In genomic region chr10:5288262-5288661, GRCm38 (mm10) we compare ENCODE assay signal across 11 mouse cellular contexts.
DNase-seq lines count a peak whose midpoint lies in the region; ATAC-seq and TF ChIP-seq lines count a peak whose summit lies in the region.
"Had no signal": no experiment of that assay in that cellular context is flagged by ENCODE, and none has a peak within 500 bp of the region (broad histone marks: within the 10 kb centered on the region; RNA-seq: fewer than 3 reads in every experiment).

No protein-coding gene starts in this region.

- H3K4me2 ChIP-seq in embryonic facial prominence, embryonic 15.5 days (replicated peaks) = peak overlapping the region; percentile 41
- peak overlapping the region; percentile 48 for H3K4me2 ChIP-seq in limb, embryonic 12.5 days
- H3K4me2 ChIP-seq in stomach, embryonic 16.5 days (ENCODE audit: low read depth, low read length) = peak overlapping the region; percentile 56
- H3K4me2 ChIP-seq: forebrain, embryonic 12.5 days had no signal

- H3K9ac ChIP-seq in liver, adult 2 months (ENCODE audit: low read depth, low read length) = no peak overlapping the region
- no peak overlapping the region for H3K9ac ChIP-seq in embryonic facial prominence, embryonic 15.5 days
- H3K9ac ChIP-seq in limb, embryonic 12.5 days (replicated peaks) = 0 out of 2 replicates have a peak overlapping the region, but pooled peaks have one; percentile 27
- H3K9ac ChIP-seq in stomach, embryonic 16.5 days (ENCODE audit: low read length) = peak overlapping the region; percentile 26; the same call in 1 of the 2 replicates
- H3K9ac ChIP-seq: forebrain, embryonic 12.5 days; liver, embryonic 14.5 days had no signal

- no peaks in the 10 kb centered on the region for H3K27me3 ChIP-seq in liver, adult 2 months (ENCODE audit: control insufficient read depth, insufficient read depth, low read length)
- no peaks in the 10 kb centered on the region for H3K27me3 ChIP-seq in embryonic facial prominence, embryonic 15.5 days
- no peaks in the 10 kb centered on the region for H3K27me3 ChIP-seq in limb, embryonic 12.5 days
- H3K27me3 ChIP-seq in stomach, embryonic 16.5 days (ENCODE audit: control insufficient read depth, insufficient read depth, low read length) = no peaks in the 10 kb centered on the region
- H3K27me3 ChIP-seq: forebrain, embryonic 12.5 days had no signal

- 0 out of 2 replicates have a peak overlapping the region, but pooled peaks have one; percentile 35 for H3K4me3 ChIP-seq in liver, adult 2 months (ENCODE audit: insufficient read depth, low read depth, low read length)
- peak overlapping the region; percentile 37 for H3K4me3 ChIP-seq in embryonic facial prominence, embryonic 15.5 days (replicated peaks)
- H3K4me3 ChIP-seq in limb, embryonic 12.5 days (replicated peaks) = peak overlapping the region; percentile 31
- peak overlapping the region; percentile 37 for H3K4me3 ChIP-seq in stomach, embryonic 16.5 days (replicated peaks; ENCODE audit: low read length)
- H3K4me3 ChIP-seq: forebrain, embryonic 12.5 days had no signal

- no peak for TF ChIP-seq POLR2A in liver, adult 2 months (IDR thresholded peaks at IDR 0.05; ENCODE audit: extremely low read depth, insufficient read depth, low read length)

- 52% methylated on average over 6 of the region's 6 CpGs for WGBS in liver, adult 2 months
- WGBS in embryonic facial prominence, embryonic 15.5 days = 8% methylated on average over 6 of the region's 6 CpGs
- 64% methylated on average over 6 of the region's 6 CpGs for WGBS in limb, embryonic 12.5 days
- whole genome bisulfite sequencing in stomach, embryonic 16.5 days = 22% methylated on average over 6 of the region's 6 CpGs

- H3K27ac ChIP-seq in liver, adult 2 months (replicated peaks; ENCODE audit: insufficient read depth, low read depth, low read length) = no peak overlapping the region
- H3K27ac ChIP-seq in embryonic facial prominence, embryonic 15.5 days (replicated peaks) = peak overlapping the region; percentile 92
- H3K27ac ChIP-seq in limb, embryonic 12.5 days = peak overlapping the region; percentile 92; the same call in 1 of the 2 replicates
- peak overlapping the region; percentile 94 for H3K27ac ChIP-seq in stomach, embryonic 16.5 days (ENCODE audit: low read length)
- H3K27ac ChIP-seq: forebrain, embryonic 12.5 days; hindbrain, postnatal 0 days; liver, embryonic 14.5 days had no signal

- no peaks in the 10 kb centered on the region for H3K4me1 ChIP-seq in liver, adult 2 months (ENCODE audit: control insufficient read depth, insufficient read depth, low read length)
- 0 out of 2 replicates have a peak, but pooled peaks cover 9% of the 10 kb centered on the region for H3K4me1 ChIP-seq in embryonic facial prominence, embryonic 15.5 days
- peaks cover 25% of the 10 kb centered on the region for H3K4me1 ChIP-seq in limb, embryonic 12.5 days (replicated peaks)
- H3K4me1 ChIP-seq in stomach, embryonic 16.5 days (ENCODE audit: control insufficient read depth, insufficient read depth, low read length) = no peaks in the 10 kb centered on the region
- H3K4me1 ChIP-seq: forebrain, embryonic 12.5 days had no signal

- H3K9me3 ChIP-seq in embryonic facial prominence, embryonic 15.5 days (replicated peaks) = 0 out of 2 replicates have a peak, but pooled peaks cover 3% of the 10 kb centered on the region
- H3K9me3 ChIP-seq in limb, embryonic 12.5 days = peaks cover 10% of the 10 kb centered on the region
- H3K9me3 ChIP-seq in stomach, embryonic 16.5 days (replicated peaks; ENCODE audit: control insufficient read depth, low read length) = no peaks in the 10 kb centered on the region; the same call in 1 of the 2 replicates
- H3K9me3 ChIP-seq: forebrain, embryonic 12.5 days had no signal

- H3K36me3 ChIP-seq in liver, adult 2 months (ENCODE audit: control insufficient read depth, insufficient read depth, low read length) = peaks cover 6% of the 10 kb centered on the region
- no peaks in the 10 kb centered on the region for H3K36me3 ChIP-seq in embryonic facial prominence, embryonic 15.5 days
- H3K36me3 ChIP-seq in limb, embryonic 12.5 days = no peaks in the 10 kb centered on the region
- no peaks in the 10 kb centered on the region; the same call in 1 of the 2 replicates for H3K36me3 ChIP-seq in stomach, embryonic 16.5 days (ENCODE audit: control insufficient read depth, insufficient read depth, low read length)
- H3K36me3 ChIP-seq: forebrain, embryonic 12.5 days had no signal

- H3K79me2 ChIP-seq in liver, adult 2 months (ENCODE audit: control insufficient read depth, insufficient read depth, low read length) = no peaks in the 10 kb centered on the region

- TF ChIP-seq CTCF in liver, adult 2 months (IDR thresholded peaks at IDR 0.05; ENCODE audit: low read depth, low read length) = no peak

- peak; percentile 40 for DNase-seq in liver, adult 2 months (ENCODE audit: extremely low read depth, low read depth, low spot score)
- DNase-seq in liver = no peak
- DNase-seq in right cerebral cortex, postnatal 4 days = no peak
- no peak for DNase-seq in adrenal gland, adult 18-20 months (ENCODE audit: low spot score in 2 of 2)
- no peak for DNase-seq in thymus, postnatal 10 days (ENCODE audit: low spot score in 2 of 2)

- no peak for ATAC-seq in embryonic facial prominence, embryonic 15.5 days (ENCODE audit: insufficient number of reproducible peaks, low FRiP score, low TSS enrichment, low read depth)
- ATAC-seq in limb, embryonic 12.5 days (ENCODE audit: insufficient number of reproducible peaks, insufficient read depth, low FRiP score, low TSS enrichment, low read depth) = no peak
- peak; percentile 35; the same call in 1 of the 2 replicates for ATAC-seq in stomach, embryonic 16.5 days (ENCODE audit: insufficient read depth, low FRiP score)
- ATAC-seq: hindbrain, postnatal 0 days had no signal

Comparison
In these comparisons a context has a peak if more than half of its experiments do, and no peak if none do; other contexts are left out.
1. H3K9ac ChIP-seq: peak in limb, embryonic 12.5 days (single experiment) and stomach, embryonic 16.5 days (single experiment); none in liver, adult 2 months (single experiment) and embryonic facial prominence, embryonic 15.5 days (single experiment).
2. Peak in every context shown above with its lines, with median percentiles within 50 percentile points of each other: H3K4me3 ChIP-seq and H3K4me2 ChIP-seq.